25 mouse cellular contexts compared by ENCODE assay signal in the genomic region with DNA sequence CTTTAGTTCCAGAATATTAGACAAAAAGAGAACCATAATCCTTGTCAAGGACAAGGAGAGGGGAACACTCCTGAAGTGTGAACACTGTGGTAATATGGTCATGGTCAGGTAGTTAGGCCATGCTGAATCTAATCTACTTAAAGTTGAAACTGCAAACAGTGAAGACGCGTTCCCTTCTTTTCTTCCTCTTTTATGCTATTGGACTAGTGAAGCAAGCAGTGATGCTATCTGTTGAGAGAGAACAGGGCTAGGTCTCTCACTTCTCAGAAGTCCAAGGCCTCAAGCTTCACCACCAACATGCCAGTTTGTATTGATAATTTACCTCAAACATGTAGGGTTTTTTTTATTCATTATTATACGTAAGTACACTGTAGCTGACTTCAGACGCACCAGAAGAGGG. TPM values are rescaled to one million over a fixed set of nuclear protein-coding genes. Genes with fewer than 3 reads are reported as not detected.
DNase-seq lines count a peak whose midpoint lies in the region; ATAC-seq lines count a peak whose summit lies in the region.
"Had no signal": no experiment of that assay in that cellular context is flagged by ENCODE, and none has a peak within 500 bp of the region (broad histone marks: within the 10 kb centered on the region; RNA-seq: fewer than 3 reads in every experiment).

No protein-coding gene starts in this region.

- H3K27me3 ChIP-seq in midbrain, embryonic 11.5 days (ENCODE audit: control insufficient read depth, insufficient read depth, low read length): no peaks in the 10 kb centered on the region
- H3K27me3 ChIP-seq in midbrain, embryonic 14.5 days (ENCODE audit: control insufficient read depth, insufficient read depth, low read length): no peaks in the 10 kb centered on the region
- H3K27me3 ChIP-seq in splenic B cell, adult 2 months (ENCODE audit: control insufficient read depth, insufficient read depth, low read length, poor library complexity, severe bottlenecking): no peaks in the 10 kb centered on the region
- H3K27me3 ChIP-seq: embryonic facial prominence, embryonic 15.5 days; forebrain, embryonic 12.5 days had no signal

- no peaks in the 10 kb centered on the region for H3K36me3 ChIP-seq in midbrain, embryonic 11.5 days (ENCODE audit: control insufficient read depth, insufficient read depth, low read length)
- no peaks in the 10 kb centered on the region for H3K36me3 ChIP-seq in midbrain, embryonic 14.5 days (ENCODE audit: control insufficient read depth, insufficient read depth, low read length)
- no peaks in the 10 kb centered on the region for H3K36me3 ChIP-seq in splenic B cell, adult 2 months (ENCODE audit: control insufficient read depth, insufficient read depth, low read length, poor library complexity, severe bottlenecking)
- H3K36me3 ChIP-seq: embryonic facial prominence, embryonic 13.5 days; embryonic facial prominence, embryonic 15.5 days; forebrain, embryonic 10.5 days; forebrain, embryonic 12.5 days had no signal

- H3K9me3 ChIP-seq in midbrain, embryonic 11.5 days (ENCODE audit: control insufficient read depth, low read length): no peaks in the 10 kb centered on the region
- H3K9me3 ChIP-seq in midbrain, embryonic 14.5 days (ENCODE audit: control insufficient read depth, low read length): no peaks in the 10 kb centered on the region
- H3K9me3 ChIP-seq: embryonic facial prominence, embryonic 13.5 days; embryonic facial prominence, embryonic 15.5 days; forebrain, embryonic 10.5 days; forebrain, embryonic 12.5 days had no signal

- H3K9ac ChIP-seq in midbrain, embryonic 11.5 days (ENCODE audit: low read length): no peak overlapping the region
- no peak overlapping the region for H3K9ac ChIP-seq in midbrain, embryonic 14.5 days (replicated peaks; ENCODE audit: low read length)
- H3K9ac ChIP-seq: embryonic facial prominence, embryonic 13.5 days; embryonic facial prominence, embryonic 15.5 days; forebrain, embryonic 12.5 days; forebrain, postnatal 0 days had no signal

- WGBS in midbrain, embryonic 11.5 days: 95% methylated on average over 4 of the region's 4 CpGs
- WGBS in midbrain, embryonic 14.5 days: 92% methylated on average over 4 of the region's 4 CpGs

- no peak overlapping the region for H3K4me3 ChIP-seq in midbrain, embryonic 11.5 days (ENCODE audit: low read depth, low read length)
- H3K4me3 ChIP-seq in midbrain, embryonic 14.5 days (replicated peaks; ENCODE audit: low read depth, low read length): no peak overlapping the region
- H3K4me3 ChIP-seq: embryonic facial prominence, embryonic 13.5 days; embryonic facial prominence, embryonic 15.5 days; erythroblast, embryonic 14.5 days; forebrain, embryonic 10.5 days; forebrain, embryonic 12.5 days had no signal

- H3K4me2 ChIP-seq in midbrain, embryonic 11.5 days: no peak overlapping the region
- H3K4me2 ChIP-seq in midbrain, embryonic 14.5 days (ENCODE audit: low read length): no peak overlapping the region
- H3K4me2 ChIP-seq: embryonic facial prominence, embryonic 13.5 days; embryonic facial prominence, embryonic 15.5 days; forebrain, embryonic 12.5 days had no signal

- no peaks in the 10 kb centered on the region for H3K4me1 ChIP-seq in midbrain, embryonic 11.5 days (ENCODE audit: control insufficient read depth, insufficient read depth, low read length)
- H3K4me1 ChIP-seq in midbrain, embryonic 14.5 days (ENCODE audit: control insufficient read depth, insufficient read depth, low read length): no peaks in the 10 kb centered on the region
- H3K4me1 ChIP-seq: embryonic facial prominence, embryonic 13.5 days; embryonic facial prominence, embryonic 15.5 days; forebrain, embryonic 12.5 days had no signal

- no peak overlapping the region for H3K27ac ChIP-seq in midbrain, embryonic 11.5 days (ENCODE audit: low read depth, low read length)
- H3K27ac ChIP-seq in midbrain, embryonic 14.5 days (replicated peaks; ENCODE audit: low read depth, low read length): no peak overlapping the region
- H3K27ac ChIP-seq: embryonic facial prominence, embryonic 13.5 days; embryonic facial prominence, embryonic 15.5 days; forebrain, embryonic 10.5 days; forebrain, embryonic 12.5 days had no signal

- peak; percentile 23 for DNase-seq in midbrain, embryonic 11.5 days (ENCODE audit: low spot score, missing footprints)
- no peak for DNase-seq in midbrain, embryonic 14.5 days
- peak; percentile 62 for DNase-seq in MEL-GATA-1-ER (ENCODE audit: extremely low read depth, low read depth)
- DNase-seq in splenic B cell, adult 2 months (ENCODE audit: low read depth, low spot score): peak; percentile 30
- no peak for DNase-seq in left cerebral cortex, adult 11 months (ENCODE audit: low spot score)
- DNase-seq in spleen, postnatal 14 days (ENCODE audit: low spot score in 2 of 2): no peak
- no peak for DNase-seq in frontal cortex, adult 2 months (ENCODE audit: extremely low spot score in 1 of 2, low spot score in 1 of 2)
- DNase-seq: adrenal gland, adult 2 months; adrenal gland, postnatal 10 days; adrenal gland, postnatal 25 days; cerebellum, adult 11 months; cerebellum, adult 18-20 months; cerebellum, adult 8-10 months; cerebellum, adult 9-11 months; cerebellum, postnatal 14 days; cerebellum, postnatal 36 days; embryo, embryonic 11 days; forebrain, postnatal 0 days had no signal

- ATAC-seq in midbrain, embryonic 11.5 days (ENCODE audit: low FRiP score): no peak
- no peak for ATAC-seq in midbrain, embryonic 14.5 days (ENCODE audit: low FRiP score, low TSS enrichment)
- peak; percentile 52; the same call in 1 of the 2 replicates for ATAC-seq in megakaryocyte, adult 5-6 weeks (ENCODE audit: poor library complexity, severe bottlenecking)
- ATAC-seq: forebrain, embryonic 14.5 days; forebrain, postnatal 0 days had no signal

RNA-seq across cellular contexts. Expression of gene Napepld, which starts 13.3 kb away (rescaled TPM):
- polyA plus RNA-seq in midbrain, embryonic 11.5 days (2014; fragmentation: Nextera tagmentation; extraction: Ambion mirVana): 17.0 and 17.1 TPM in 2 replicates
- 2.3 and 3.9 TPM in 2 replicates for polyA plus RNA-seq in midbrain, embryonic 14.5 days (2014; fragmentation: Nextera tagmentation; extraction: Ambion mirVana)
- total RNA-seq in megakaryocyte, adult 5-6 weeks (2015): 1.7 and 2.1 TPM in 2 replicates
- 0.62 and 1.2 TPM in 2 replicates for total RNA-seq in megakaryocyte, adult 5-6 weeks (2017)
- polyA plus RNA-seq in frontal cortex, adult 2 months (2012; rRNA removed): 7.6 and 7.8 TPM in 2 replicates

RNA-seq across cellular contexts. Expression of gene Pmpcb, which starts 22.5 kb away (rescaled TPM):
- 106 and 115 TPM in 2 replicates for polyA plus RNA-seq in midbrain, embryonic 11.5 days (2014; fragmentation: Nextera tagmentation; extraction: Ambion mirVana)
- polyA plus RNA-seq in midbrain, embryonic 14.5 days (2014; fragmentation: Nextera tagmentation; extraction: Ambion mirVana): 72.5 and 88.4 TPM in 2 replicates
- total RNA-seq in megakaryocyte, adult 5-6 weeks (2015): 57.5 and 62.6 TPM in 2 replicates
- 64.2 and 65.4 TPM in 2 replicates for total RNA-seq in megakaryocyte, adult 5-6 weeks (2017)
- polyA plus RNA-seq in frontal cortex, adult 2 months (2012; rRNA removed): 56.2 and 61.2 TPM in 2 replicates

Comparison
In these comparisons a context has a peak if more than half of its experiments do, and no peak if none do; other contexts are left out.
1. DNase-seq: peak in midbrain, embryonic 11.5 days (single experiment), MEL-GATA-1-ER (single experiment) and splenic B cell, adult 2 months (single experiment); none in midbrain, embryonic 14.5 days (single experiment), left cerebral cortex, adult 11 months (single experiment), spleen, postnatal 14 days (0 of 2) and frontal cortex, adult 2 months (0 of 2).